Mouse (Mus musculus) CH12.LX (cell line): ENCODE results near the gene Drc3.

Experiments
- BHLHE40 ChIP-seq: IDR thresholded peaks from 2 replicates; pipeline ENCODE4 v1.6.1; 2011; ENCODE audit warnings: mild to moderate bottlenecking, low read depth, low read length, improper control_type of control experiment
- EP300 ChIP-seq: IDR thresholded peaks from 2 replicates; pipeline ENCODE4 v1.6.1; 2011; ENCODE audit warnings: low read length, improper control_type of control experiment
- POLR2A ChIP-seq: IDR thresholded peaks from 2 replicates; pipeline ENCODE4 v1.6.1; 2011; ENCODE audit warnings: low read depth, mild to moderate bottlenecking, improper control_type of control experiment, low read length

- no peak for TF ChIP-seq POLR2A
- TF ChIP-seq BHLHE40: no peak
- TF ChIP-seq EP300: no peak
Observed at GRCm38 (mm10) chr11:60436618-60437017, 83.5 kb downstream of the Drc3 start.
